Mouse (Mus musculus): Measurements from ENCODE around the gene Chrna4. TPM values are rescaled to one million over a fixed set of nuclear protein-coding genes. Genes with fewer than 3 reads are reported as not detected.

Chrna4 gene
- polyA plus RNA-seq, 1 experiment = not detected

DNA sequence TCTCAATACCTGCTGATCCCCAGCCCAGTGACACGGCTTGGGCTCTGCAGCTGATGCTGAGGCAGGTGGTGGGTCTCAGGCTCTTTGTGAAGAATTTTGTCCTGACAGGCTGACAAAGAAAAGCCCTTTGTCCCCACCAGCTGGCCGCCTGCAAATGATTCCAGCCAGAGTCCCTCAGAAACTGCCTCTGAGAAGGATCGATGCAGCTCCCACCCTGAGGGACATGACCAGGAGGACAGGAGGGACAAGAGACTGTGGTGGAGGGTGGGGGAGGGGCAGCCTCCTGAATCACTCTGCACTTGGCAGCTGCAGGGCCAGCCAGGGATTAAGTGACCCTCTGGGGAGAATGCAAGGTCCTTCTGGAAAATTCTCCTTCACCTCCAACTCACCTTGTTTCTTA lies 655 bp upstream of the Chrna4 start:
- no peak overlapping the region for H3K4me3 ChIP-seq
- peaks cover 58% of the 10 kb centered on the region for H3K27me3 ChIP-seq (ENCODE audit: control insufficient read depth, insufficient read depth, insufficient read length)
- no peak overlapping the region for H3ac ChIP-seq (ENCODE audit: control insufficient read depth, insufficient read length)
- no peak overlapping the region for H3K4me2 ChIP-seq (ENCODE audit: low read depth)
- H3K36me3 ChIP-seq (ENCODE audit: control insufficient read depth, insufficient read depth) = no peaks in the 10 kb centered on the region
- TF ChIP-seq CEBPB (IDR thresholded peaks at IDR 0.05; ENCODE audit: insufficient read depth, poor library complexity, severe bottlenecking) = no peak
- no peak for TF ChIP-seq POLR2A (IDR thresholded peaks at IDR 0.05; ENCODE audit: insufficient read length, low read depth)
- TF ChIP-seq TCF3 (IDR thresholded peaks at IDR 0.05; ENCODE audit: insufficient read length, low read depth) = no peak
- no peak for TF ChIP-seq TCF12 (IDR thresholded peaks at IDR 0.05; ENCODE audit: insufficient read depth, poor library complexity, severe bottlenecking)
- TF ChIP-seq SRF (IDR thresholded peaks at IDR 0.05; ENCODE audit: control insufficient read depth, insufficient read length, low read depth) = no peak
- no peaks in the 10 kb centered on the region for H3K79me2 ChIP-seq (ENCODE audit: control insufficient read depth, insufficient read depth)

DNA sequence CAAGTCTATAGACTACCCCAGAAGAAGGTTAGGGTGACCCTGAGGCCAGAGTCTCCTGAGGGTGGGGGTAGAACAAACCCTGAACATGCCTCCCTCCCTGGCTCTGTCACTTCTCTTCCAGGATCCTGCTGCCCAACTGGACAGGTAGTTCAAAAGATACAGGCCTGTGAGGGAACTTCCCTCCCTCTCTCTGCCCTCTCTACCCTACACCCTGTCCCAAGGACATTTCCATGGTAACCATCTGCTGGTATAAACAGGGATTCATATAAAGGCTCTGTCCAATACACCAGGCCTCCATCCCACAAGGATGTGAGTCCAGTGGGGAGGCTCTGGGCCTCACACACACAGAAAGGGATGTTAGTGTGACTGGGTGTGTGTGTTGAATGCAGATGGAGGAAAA lies 970 bp downstream of the Chrna4 start:
- Histone ChIP-seq H3K79me2 (ENCODE audit: control insufficient read depth, insufficient read depth) (no peaks in the 10 kb centered on the region), H3ac (ENCODE audit: control insufficient read depth, insufficient read length) (no peak overlapping the region), H3K27me3 (ENCODE audit: control insufficient read depth, insufficient read depth, insufficient read length) (peaks cover 60% of the 10 kb centered on the region), H3K4me2 (ENCODE audit: low read depth) (no peak overlapping the region), H3K36me3 (ENCODE audit: control insufficient read depth, insufficient read depth) (no peaks in the 10 kb centered on the region), H3K4me3 (no peak overlapping the region)
- TF ChIP-seq REST (IDR thresholded peaks at IDR 0.05; ENCODE audit: insufficient read depth, insufficient read length) (no peak), E2F4 (IDR thresholded peaks at IDR 0.05; ENCODE audit: insufficient read depth) (no peak), CEBPB (IDR thresholded peaks at IDR 0.05; ENCODE audit: insufficient read depth, poor library complexity, severe bottlenecking) (no peak), MYOD1 (IDR thresholded peaks at IDR 0.05; ENCODE audit: control insufficient read depth in 1 of 3, insufficient read length in 2 of 3, low read depth in 2 of 3) (no peak), SRF (IDR thresholded peaks at IDR 0.05; ENCODE audit: control insufficient read depth, insufficient read length, low read depth) (no peak), POLR2A (IDR thresholded peaks at IDR 0.05; ENCODE audit: insufficient read length, low read depth) (no peak), TCF3 (IDR thresholded peaks at IDR 0.05; ENCODE audit: insufficient read length, low read depth) (no peak), MYOG (IDR thresholded peaks at IDR 0.05; ENCODE audit: control insufficient read depth in 1 of 3, insufficient read depth in 1 of 3, insufficient read length in 2 of 3, low read depth in 2 of 3) (no peak)

DNA sequence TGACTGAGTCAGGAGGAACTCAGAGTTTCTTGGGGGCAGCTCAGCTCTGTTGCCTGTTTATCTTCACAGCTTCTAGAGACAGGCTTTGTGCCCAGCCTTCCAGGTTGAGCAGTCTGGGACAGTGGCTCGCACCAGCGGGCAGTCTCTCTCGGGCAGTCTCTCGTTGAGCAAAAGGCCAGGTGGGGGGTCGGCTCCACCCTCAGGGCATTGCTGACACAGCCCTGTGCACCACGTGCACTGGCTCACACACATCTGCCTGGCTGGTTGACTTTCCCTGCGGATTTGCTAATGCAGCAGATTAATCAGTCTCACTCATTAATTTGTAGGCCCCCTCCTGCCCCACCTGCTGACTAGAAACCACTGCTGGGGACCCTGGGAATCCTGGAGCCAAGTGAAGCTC lies 1.4 kb downstream of the Chrna4 start:
- peaks cover 60% of the 10 kb centered on the region for H3K27me3 ChIP-seq (ENCODE audit: control insufficient read depth, insufficient read depth, insufficient read length)
- TF ChIP-seq CEBPB (IDR thresholded peaks at IDR 0.05; ENCODE audit: insufficient read depth, poor library complexity, severe bottlenecking) = no peak
- TF ChIP-seq USF1 (IDR thresholded peaks at IDR 0.05; ENCODE audit: low read depth) = no peak
- TF ChIP-seq TCF3 (IDR thresholded peaks at IDR 0.05; ENCODE audit: insufficient read length, low read depth) = no peak
- no peak for TF ChIP-seq REST (IDR thresholded peaks at IDR 0.05; ENCODE audit: insufficient read depth, insufficient read length)
- TF ChIP-seq TCF12 (IDR thresholded peaks at IDR 0.05; ENCODE audit: insufficient read depth, poor library complexity, severe bottlenecking) = no peak
- no peak for TF ChIP-seq MYOD1 (IDR thresholded peaks at IDR 0.05; ENCODE audit: control insufficient read depth in 1 of 3, insufficient read length in 2 of 3, low read depth in 2 of 3)
- no peak for TF ChIP-seq POLR2AphosphoS2 (IDR thresholded peaks at IDR 0.05; ENCODE audit: insufficient read length, low read depth)
- no peak for TF ChIP-seq POLR2A (IDR thresholded peaks at IDR 0.05; ENCODE audit: insufficient read length, low read depth)
- TF ChIP-seq MAX (IDR thresholded peaks at IDR 0.05; ENCODE audit: low read depth) = no peak
- no peak for TF ChIP-seq MYOG (IDR thresholded peaks at IDR 0.05; ENCODE audit: control insufficient read depth in 1 of 3, insufficient read depth in 1 of 3, insufficient read length in 2 of 3, low read depth in 2 of 3)
- no peak for TF ChIP-seq SRF (IDR thresholded peaks at IDR 0.05; ENCODE audit: control insufficient read depth, insufficient read length, low read depth)
- no peak for TF ChIP-seq E2F4 (IDR thresholded peaks at IDR 0.05; ENCODE audit: insufficient read depth)
- H3ac ChIP-seq (ENCODE audit: control insufficient read depth, insufficient read length) = no peak overlapping the region
- H3K4me2 ChIP-seq (ENCODE audit: low read depth) = no peak overlapping the region
- H3K4me3 ChIP-seq = no peak overlapping the region
- H3K36me3 ChIP-seq (ENCODE audit: control insufficient read depth, insufficient read depth) = no peaks in the 10 kb centered on the region
- H3K79me2 ChIP-seq (ENCODE audit: control insufficient read depth, insufficient read depth) = no peaks in the 10 kb centered on the region

DNA sequence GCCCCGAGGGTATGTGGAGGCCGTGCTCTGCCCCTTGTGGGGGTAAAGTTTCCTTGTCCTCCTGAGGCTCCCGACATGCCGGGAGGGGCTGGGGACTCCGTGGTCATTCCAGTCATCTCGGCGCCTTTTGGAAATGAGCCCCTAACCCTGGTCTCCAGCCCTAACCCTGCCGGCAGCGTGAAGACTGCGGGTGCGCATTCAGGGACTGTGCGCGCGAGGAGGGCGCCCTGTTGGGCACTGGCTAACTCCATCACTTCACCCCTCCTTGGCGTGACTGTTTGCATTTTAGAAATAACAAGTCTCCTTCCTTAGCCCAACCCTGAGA lies 4.0 kb downstream of the Chrna4 start:
- Histone ChIP-seq H3K27me3 (ENCODE audit: control insufficient read depth, insufficient read depth, insufficient read length) (peaks cover 86% of the 10 kb centered on the region), H3K4me2 (ENCODE audit: low read depth) (no peak overlapping the region), H3K79me2 (ENCODE audit: control insufficient read depth, insufficient read depth) (no peaks in the 10 kb centered on the region), H3K4me3 (no peak overlapping the region), H3K36me3 (ENCODE audit: control insufficient read depth, insufficient read depth) (no peaks in the 10 kb centered on the region), H3ac (ENCODE audit: control insufficient read depth, insufficient read length) (no peak overlapping the region)
- TF ChIP-seq E2F4 (IDR thresholded peaks at IDR 0.05; ENCODE audit: insufficient read depth) = no peak

DNA sequence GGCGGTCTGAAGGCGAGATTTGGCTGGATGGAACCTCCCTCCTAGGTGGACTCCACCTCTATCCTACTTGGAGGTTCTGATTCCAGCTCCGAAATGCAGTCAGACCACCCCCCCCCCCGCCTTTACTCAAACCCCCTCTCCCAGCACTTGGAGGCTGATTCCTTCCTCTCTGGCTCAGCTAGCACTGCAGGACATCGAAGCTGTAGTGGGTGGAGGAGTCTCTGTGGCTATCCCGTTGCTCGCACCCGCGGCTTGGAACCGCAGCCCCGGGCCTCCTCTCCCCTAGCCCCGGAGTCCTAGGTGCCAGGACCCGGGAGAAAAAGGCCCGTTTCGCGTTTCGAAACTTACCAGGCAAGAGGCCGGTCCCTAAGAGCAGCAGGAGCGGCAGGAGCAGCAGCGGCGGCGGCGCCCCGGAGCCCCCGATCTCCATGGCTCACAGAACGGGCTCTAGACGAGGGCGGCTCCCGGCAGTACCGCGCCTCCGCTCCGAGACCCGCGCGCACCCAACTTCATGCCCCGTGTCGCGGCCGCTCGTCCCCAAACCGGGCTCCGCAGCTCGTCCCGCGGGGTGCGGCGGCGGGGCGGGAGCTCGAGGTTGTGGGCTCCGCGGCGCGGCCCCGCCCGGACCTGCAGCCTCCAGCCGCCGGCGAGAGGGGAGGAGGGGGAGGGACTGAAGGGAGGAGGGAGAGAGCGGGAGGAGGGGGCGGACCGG lies 4.5 kb downstream of the Chrna4 start:
- no peak overlapping the region for H3K4me3 ChIP-seq
- no peaks in the 10 kb centered on the region for H3K36me3 ChIP-seq (ENCODE audit: control insufficient read depth, insufficient read depth)
- peaks cover 91% of the 10 kb centered on the region for H3K27me3 ChIP-seq (ENCODE audit: control insufficient read depth, insufficient read depth, insufficient read length)
- no peak overlapping the region for H3ac ChIP-seq (ENCODE audit: control insufficient read depth, insufficient read length)
- no peak for TF ChIP-seq REST (IDR thresholded peaks at IDR 0.05; ENCODE audit: insufficient read depth, insufficient read length)
- TF ChIP-seq TCF12 (IDR thresholded peaks at IDR 0.05; ENCODE audit: insufficient read depth, poor library complexity, severe bottlenecking) = no peak
- TF ChIP-seq MAX (IDR thresholded peaks at IDR 0.05; ENCODE audit: low read depth) = no peak
- no peak for TF ChIP-seq TCF3 (IDR thresholded peaks at IDR 0.05; ENCODE audit: insufficient read length, low read depth)
- TF ChIP-seq SRF (IDR thresholded peaks at IDR 0.05; ENCODE audit: control insufficient read depth, insufficient read length, low read depth) = no peak
- no peak for TF ChIP-seq MYOD1 (IDR thresholded peaks at IDR 0.05; ENCODE audit: control insufficient read depth in 1 of 3, insufficient read length in 2 of 3, low read depth in 2 of 3)
- no peak for TF ChIP-seq E2F4 (IDR thresholded peaks at IDR 0.05; ENCODE audit: insufficient read depth)
- TF ChIP-seq USF1 (IDR thresholded peaks at IDR 0.05; ENCODE audit: low read depth) = no peak
- TF ChIP-seq POLR2AphosphoS2 (IDR thresholded peaks at IDR 0.05; ENCODE audit: insufficient read length, low read depth) = no peak
- no peak for TF ChIP-seq CEBPB (IDR thresholded peaks at IDR 0.05; ENCODE audit: insufficient read depth, poor library complexity, severe bottlenecking)
- TF ChIP-seq POLR2A (IDR thresholded peaks at IDR 0.05; ENCODE audit: insufficient read length, low read depth) = no peak
- TF ChIP-seq MYOG (IDR thresholded peaks at IDR 0.05; ENCODE audit: control insufficient read depth in 1 of 3, insufficient read depth in 1 of 3, insufficient read length in 2 of 3, low read depth in 2 of 3) = no peak
- no peak overlapping the region for H3K4me2 ChIP-seq (ENCODE audit: low read depth)
- no peaks in the 10 kb centered on the region for H3K79me2 ChIP-seq (ENCODE audit: control insufficient read depth, insufficient read depth)
